Mouse (Mus musculus) lung, postnatal 0 days (tissue): ENCODE measurements at regions not wholly inside any gene's neighbourhood (a gene's known extent, or its start where the extent isn't known, plus 50 kb on each side); places are given as distances from the start of the nearest gene placed in this dataset.

ENCODE experiments used
- CTCF ChIP-seq: IDR thresholded peaks from 2 replicates; pipeline ENCODE4 v1.5.1; 2016; ENCODE audit warnings: antibody characterized with exemption, mild to moderate bottlenecking
- EP300 ChIP-seq: IDR thresholded peaks from 2 replicates; pipeline ENCODE4 v1.6.1; 2016; ENCODE audit warnings: antibody characterized with exemption, mild to moderate bottlenecking, control low read depth

DNA sequence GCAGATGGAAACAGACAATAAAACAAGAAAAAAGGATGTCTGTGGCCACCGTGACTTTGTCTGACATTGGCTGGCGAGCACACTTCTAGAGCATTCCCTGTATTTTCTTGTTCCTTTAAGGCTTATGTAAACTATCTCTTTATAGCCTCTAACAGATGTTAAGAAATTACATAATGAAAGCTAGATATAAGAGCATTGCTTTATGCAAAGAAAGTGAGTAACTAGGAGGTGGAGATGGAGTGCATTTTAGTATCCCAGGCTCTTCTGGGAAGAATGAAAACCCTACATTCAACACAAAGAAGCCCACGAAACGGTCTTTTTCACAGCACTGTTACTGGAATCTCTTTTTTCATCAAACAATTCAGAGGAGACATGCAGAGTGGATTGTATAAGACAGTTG is 304.4 kb downstream of the Adamts20 start:
- TF ChIP-seq CTCF (no peak), EP300 (no peak)
